8 mouse cellular contexts compared by ENCODE assay signal in genomic region chr7:44854356-44855031, GRCm38 (mm10). TPM values are rescaled to one million over a fixed set of nuclear protein-coding genes. Genes with fewer than 3 reads are reported as not detected.
DNase-seq lines count a peak whose midpoint lies in the region; ATAC-seq and TF ChIP-seq lines count a peak whose summit lies in the region.

No protein-coding gene starts in this region.

- no peaks in the 10 kb centered on the region for H3K36me3 ChIP-seq in liver, adult 2 months (ENCODE audit: control insufficient read depth, insufficient read depth, low read length)
- H3K36me3 ChIP-seq in midbrain, postnatal 0 days (ENCODE audit: insufficient read depth, low read length), result peaks cover 6% of the 10 kb centered on the region; the same call in 1 of the 2 replicates
- no peaks in the 10 kb centered on the region for H3K36me3 ChIP-seq in spleen, adult 2 months (ENCODE audit: control insufficient read depth, insufficient read depth, low read length)

- H3K9ac ChIP-seq in liver, adult 2 months (ENCODE audit: low read depth, low read length), result peak overlapping the region; percentile 87
- peak overlapping the region; percentile 48 for H3K9ac ChIP-seq in midbrain, postnatal 0 days (replicated peaks; ENCODE audit: low read length, poor library complexity, severe bottlenecking)

- ATAC-seq in midbrain, postnatal 0 days (ENCODE audit: low FRiP score), result no peak

- peak; percentile 84 for DNase-seq in urinary bladder, adult 18-20 months (ENCODE audit: low spot score in 2 of 2)
- no peak for DNase-seq in urinary bladder, postnatal 10 days (ENCODE audit: low spot score)
- peak; percentile 82 for DNase-seq in embryo, embryonic 9.5 days (ENCODE audit: extremely low spot score)
- DNase-seq in heart, adult 18-20 months, result peak; percentile 93 to 94
- DNase-seq in kidney, adult 11 months, result peak; percentile 97
- DNase-seq in liver, adult 2 months (ENCODE audit: extremely low read depth, low read depth, low spot score), result peak; percentile 95
- peak; percentile 78 for DNase-seq in midbrain, postnatal 0 days (ENCODE audit: low spot score)
- peak in 1 of 2 experiments; percentile 81 for DNase-seq in spleen, adult 2 months (ENCODE audit: low read depth in 1 of 2, low spot score in 2 of 2)

- peak overlapping the region; percentile 62 for H3K4me2 ChIP-seq in midbrain, postnatal 0 days (ENCODE audit: low read depth, low read length, poor library complexity, severe bottlenecking)

- H3K9me3 ChIP-seq in midbrain, postnatal 0 days (ENCODE audit: low read length), result no peaks in the 10 kb centered on the region

- H3K4me1 ChIP-seq in liver, adult 2 months (ENCODE audit: control insufficient read depth, insufficient read depth, low read length), result peaks cover 26% of the 10 kb centered on the region
- H3K4me1 ChIP-seq in midbrain, postnatal 0 days (ENCODE audit: insufficient read depth, low read length), result peaks cover 12% of the 10 kb centered on the region; the same call in 1 of the 2 replicates
- H3K4me1 ChIP-seq in spleen, adult 2 months (ENCODE audit: control insufficient read depth, insufficient read depth, insufficient read length), result peaks cover 23% of the 10 kb centered on the region; the same call in 1 of the 2 replicates

- WGBS in liver, adult 2 months, result 3% methylated on average over 45 of the region's 45 CpGs
- 6% methylated on average over 45 of the region's 45 CpGs for WGBS in midbrain, postnatal 0 days
- under 1% methylated on average over 45 of the region's 45 CpGs for WGBS in spleen, adult 2 months

- no peaks in the 10 kb centered on the region for H3K27me3 ChIP-seq in liver, adult 2 months (ENCODE audit: control insufficient read depth, insufficient read depth, low read length)
- no peaks in the 10 kb centered on the region for H3K27me3 ChIP-seq in midbrain, postnatal 0 days (ENCODE audit: insufficient read depth, low read length)
- H3K27me3 ChIP-seq in spleen, adult 2 months (ENCODE audit: control insufficient read depth, insufficient read depth, low read length), result no peaks in the 10 kb centered on the region

- TF ChIP-seq POLR2A in liver, adult 2 months (IDR thresholded peaks at IDR 0.05; ENCODE audit: extremely low read depth, insufficient read depth, low read length), result peak; percentile 73
- TF ChIP-seq POLR2A in spleen, adult 2 months (IDR thresholded peaks at IDR 0.05; ENCODE audit: low read depth, low read length), result peak; percentile 38

- no peak for TF ChIP-seq CTCF in liver, adult 2 months (IDR thresholded peaks at IDR 0.05; ENCODE audit: low read depth, low read length)
- TF ChIP-seq CTCF in midbrain, postnatal 0 days (IDR thresholded peaks at IDR 0.05), result no peak
- TF ChIP-seq CTCF in spleen, adult 2 months (IDR thresholded peaks at IDR 0.05; ENCODE audit: extremely low read depth, insufficient read depth, insufficient read length, insufficient replicate concordance), result no peak

- H3K4me3 ChIP-seq in liver, adult 2 months (ENCODE audit: insufficient read depth, low read depth, low read length), result peak overlapping the region; percentile 85
- H3K4me3 ChIP-seq in midbrain, postnatal 0 days (ENCODE audit: low read depth, low read length), result peak overlapping the region; percentile 32
- peak overlapping the region; percentile 92 for H3K4me3 ChIP-seq in spleen, adult 2 months (ENCODE audit: extremely low read depth, insufficient read depth, insufficient read length)

- peak overlapping the region; percentile 98 for H3K27ac ChIP-seq in liver, adult 2 months (replicated peaks; ENCODE audit: insufficient read depth, low read depth, low read length)
- H3K27ac ChIP-seq in midbrain, postnatal 0 days (ENCODE audit: low read depth, low read length), result peak overlapping the region; percentile 77
- H3K27ac ChIP-seq in spleen, adult 2 months (ENCODE audit: insufficient read depth, low read length), result peak overlapping the region; percentile 96

- peaks cover 16% of the 10 kb centered on the region; the same call in 1 of the 2 replicates for H3K79me2 ChIP-seq in liver, adult 2 months (ENCODE audit: control insufficient read depth, insufficient read depth, low read length)

RNA-seq across cellular contexts. Expression of gene Pnkp, which starts 2.4 kb away (rescaled TPM):
- 10 to 100 TPM; 16.5 to 19.4 TPM for total RNA-seq in heart, adult 18-20 months (2021)
- 20.8 and 24.0 TPM in 2 replicates for total RNA-seq in liver, adult 2 months (2014; rRNA removed)
- 42.5 and 45.7 TPM in 2 replicates for polyA plus RNA-seq in liver, adult 2 months (2012; rRNA removed)
- 29.5 and 32.4 TPM in 2 replicates for total RNA-seq in midbrain, postnatal 0 days (2014; rRNA removed)
- polyA plus RNA-seq in midbrain, postnatal 0 days (2015; fragmentation: Nextera tagmentation; extraction: Ambion mirVana), result 31.2 and 31.5 TPM in 2 replicates
- polyA plus RNA-seq in spleen, adult 2 months (2012; rRNA removed), result 67.3 and 84.9 TPM in 2 replicates

RNA-seq across cellular contexts. Expression of gene Tbc1d17, which starts 5.6 kb away (rescaled TPM):
- total RNA-seq in heart, adult 18-20 months (2021), result 10 to 100 TPM; 36.7 to 57.6 TPM
- total RNA-seq in liver, adult 2 months (2014; rRNA removed), result 20.2 and 31.5 TPM in 2 replicates
- polyA plus RNA-seq in liver, adult 2 months (2012; rRNA removed), result 81.1 and 91.6 TPM in 2 replicates
- total RNA-seq in midbrain, postnatal 0 days (2014; rRNA removed), result 79.7 and 129 TPM in 2 replicates
- 115 and 126 TPM in 2 replicates for polyA plus RNA-seq in midbrain, postnatal 0 days (2015; fragmentation: Nextera tagmentation; extraction: Ambion mirVana)
- polyA plus RNA-seq in spleen, adult 2 months (2012; rRNA removed), result 68.4 and 91.7 TPM in 2 replicates

RNA-seq across cellular contexts. Expression of gene Akt1s1, which starts 5.7 kb away (rescaled TPM):
- total RNA-seq in heart, adult 18-20 months (2021), result 10 to 100 TPM; 65.1 to 67.1 TPM
- total RNA-seq in liver, adult 2 months (2014; rRNA removed), result 23.9 and 35.4 TPM in 2 replicates
- 93.9 and 106 TPM in 2 replicates for polyA plus RNA-seq in liver, adult 2 months (2012; rRNA removed)
- total RNA-seq in midbrain, postnatal 0 days (2014; rRNA removed), result 104 and 120 TPM in 2 replicates
- polyA plus RNA-seq in midbrain, postnatal 0 days (2015; fragmentation: Nextera tagmentation; extraction: Ambion mirVana), result 89.1 and 91.0 TPM in 2 replicates
- 67.8 and 105 TPM in 2 replicates for polyA plus RNA-seq in spleen, adult 2 months (2012; rRNA removed)

RNA-seq across cellular contexts. Expression of gene Ptov1, which starts 15.1 kb away (rescaled TPM):
- total RNA-seq in heart, adult 18-20 months (2021), result 100 to 1,000 TPM; 173 to 184 TPM
- total RNA-seq in liver, adult 2 months (2014; rRNA removed), result 17.0 and 32.8 TPM in 2 replicates
- 76.1 and 91.6 TPM in 2 replicates for polyA plus RNA-seq in liver, adult 2 months (2012; rRNA removed)
- total RNA-seq in midbrain, postnatal 0 days (2014; rRNA removed), result 484 and 500 TPM in 2 replicates
- polyA plus RNA-seq in midbrain, postnatal 0 days (2015; fragmentation: Nextera tagmentation; extraction: Ambion mirVana), result 430 and 439 TPM in 2 replicates
- polyA plus RNA-seq in spleen, adult 2 months (2012; rRNA removed), result 66.2 and 77.3 TPM in 2 replicates

RNA-seq across cellular contexts. Expression of gene Med25, which starts 38.0 kb away (rescaled TPM):
- total RNA-seq in heart, adult 18-20 months (2021), result 10 to 100 TPM; 75.9 to 79.8 TPM
- 11.6 and 16.6 TPM in 2 replicates for total RNA-seq in liver, adult 2 months (2014; rRNA removed)
- 114 TPM in 2 replicates for polyA plus RNA-seq in liver, adult 2 months (2012; rRNA removed)
- 153 and 182 TPM in 2 replicates for total RNA-seq in midbrain, postnatal 0 days (2014; rRNA removed)
- polyA plus RNA-seq in midbrain, postnatal 0 days (2015; fragmentation: Nextera tagmentation; extraction: Ambion mirVana), result 150 and 154 TPM in 2 replicates
- polyA plus RNA-seq in spleen, adult 2 months (2012; rRNA removed), result 113 and 136 TPM in 2 replicates

Comparison
In these comparisons a context has a peak if more than half of its experiments do, and no peak if none do; other contexts are left out.
1. H3K4me3 ChIP-seq: peak in every context shown above with its lines; median percentile 92 in spleen, adult 2 months; 85 in liver, adult 2 months; 32 in midbrain, postnatal 0 days.